Mouse (Mus musculus): ENCODE results near the gene Aph1a.
"Not testable (repeated sequence)": the region's sequence is repeated elsewhere in the genome, so short reads cannot be mapped to it uniquely, and the experiment has no call there.

- TF ChIP-seq CTCF (IDR thresholded peaks at IDR 0.05; ENCODE audit: extremely low read depth, insufficient read depth, insufficient read length, insufficient replicate concordance); POLR2A (IDR thresholded peaks at IDR 0.05; ENCODE audit: low read depth, low read length): not testable (repeated sequence)
Measured at GRCm38 (mm10) chr3:95858278-95858677, 35.5 kb upstream of the Aph1a start.
